Mouse (Mus musculus): ENCODE data around the gene Cwc27.

- TF ChIP-seq CTCF (IDR thresholded peaks at IDR 0.05), result no peak
- TF ChIP-seq EP300 (IDR thresholded peaks at IDR 0.05), result peak; percentile 42; the same call in 1 of the 2 replicates
These were observed 132.5 kb downstream of the Cwc27 start for GRCm38 (mm10) chr13:104684361-104685011.

All from lung, postnatal 0 days (tissue).